Mouse (Mus musculus): ENCODE results near the gene Stat4. TPM values are rescaled to one million over a fixed set of nuclear protein-coding genes. Genes with fewer than 3 reads are reported as not detected.

The Stat4 gene
- total and polyA plus RNA-seq, 3 experiments, result 11.4 to 17.5 (median 16.7) TPM

DNA sequence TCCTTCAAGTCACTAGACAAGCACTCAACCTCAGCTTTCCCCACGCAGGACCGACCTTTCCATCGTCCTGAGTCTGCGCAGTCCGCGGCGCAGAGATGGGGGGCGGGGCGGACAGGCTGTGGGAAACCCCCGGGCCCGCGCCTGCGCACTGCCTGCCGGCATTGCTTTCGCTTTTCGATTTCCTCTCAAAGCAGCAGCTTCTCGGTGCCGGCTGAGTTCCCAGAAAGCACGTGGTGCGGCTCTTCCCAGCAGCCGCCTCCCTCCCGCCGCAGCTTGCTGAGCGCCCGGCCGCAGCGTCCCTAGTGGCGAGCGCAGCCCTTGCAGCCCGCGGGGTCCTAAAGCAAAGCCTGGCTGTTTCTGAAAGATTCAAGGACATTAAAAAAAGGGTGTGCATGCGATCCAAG is 126.7 kb downstream of the Stat4 start (continued):
- no peak for TF ChIP-seq ZC3H11A (IDR thresholded peaks at IDR 0.05; ENCODE audit: low read depth, low read length)
- peak; percentile 99 for TF ChIP-seq MXI1 (IDR thresholded peaks at IDR 0.05; ENCODE audit: low read depth, low read length)
- TF ChIP-seq MAX (IDR thresholded peaks at IDR 0.05; ENCODE audit: low read length), result peak; percentile 99
- TF ChIP-seq MAZ (IDR thresholded peaks at IDR 0.05; ENCODE audit: low read depth, low read length), result no peak
- peak in 1 of 2 experiments; percentile 95; a peak in 3 of 4 replicates for TF ChIP-seq CTCF (conservative IDR thresholded peaks at IDR 0.05 in 1 of 2, IDR thresholded peaks at IDR 0.05 in 1 of 2; ENCODE audit: low read depth in 2 of 2, low read length in 2 of 2)
- TF ChIP-seq RCOR1 (conservative IDR thresholded peaks at IDR 0.05; ENCODE audit: low read depth, low read length), result no peak; the same call in 1 of the 2 replicates
- no peak for TF ChIP-seq E2F4 (IDR thresholded peaks at IDR 0.05; ENCODE audit: insufficient replicate concordance, low read depth, low read length)
- peak; percentile 94 for TF ChIP-seq BHLHE40 (IDR thresholded peaks at IDR 0.05; ENCODE audit: low read depth, low read length)

DNA sequence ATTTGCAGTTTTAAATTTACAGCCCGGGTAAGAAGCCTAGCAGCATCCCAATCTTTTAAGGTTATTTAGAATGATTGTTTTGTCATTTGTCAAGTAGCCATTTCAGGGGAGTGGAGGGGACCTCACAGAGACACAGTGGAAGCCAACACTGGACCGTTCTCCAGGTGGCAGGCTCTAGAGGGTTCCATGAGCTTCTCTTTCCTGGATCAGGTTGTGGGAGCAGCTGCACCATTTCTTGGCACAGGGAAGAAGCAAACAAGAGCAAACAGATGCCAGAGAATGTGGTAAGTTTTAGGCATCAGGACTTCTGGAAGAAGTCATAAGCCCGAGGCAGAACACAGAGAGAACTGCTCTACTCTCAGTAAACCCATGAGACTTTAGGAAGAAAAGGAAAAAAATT is 129.5 kb downstream of the Stat4 start:
- H3K4me3 ChIP-seq (replicated peaks in 1 of 3; ENCODE audit: low read depth in 2 of 3, low read length in 2 of 3, poor library complexity in 1 of 3), result peak overlapping the region in 1 of 3 experiments; percentile 1
- H3K9me3 ChIP-seq (replicated peaks; ENCODE audit: low read length), result no peaks in the 10 kb centered on the region
- peaks cover 2 to 3% of the 10 kb centered on the region in 2 experiments for H3K36me3 ChIP-seq (replicated peaks in 1 of 2; ENCODE audit: control insufficient read depth in 1 of 2, insufficient read depth in 1 of 2, low read length in 1 of 2)
- dilution Hi-C loops (cut with MboI; ENCODE audit: extremely low pct_ligation_motif_present, extremely low pct_unique_long_range_greater_than_20kb, low sequenced_read_pairs), result no loop called here
- H3K9ac ChIP-seq (ENCODE audit: insufficient read depth, low read depth), result peak overlapping the region; percentile 64
- peaks cover 2% of the 10 kb centered on the region for H3K27me3 ChIP-seq (replicated peaks)
- in situ Hi-C loops (cut with MboI; ENCODE audit: low pct_ligation_motif_present, low pct_unique_long_range_greater_than_20kb, low sequenced_read_pairs), result loop anchor here (25.0 kb wide), 1 partner anchor 521 kb away; the partner anchor contains the start of gene Nemp2
- peaks cover 21% of the 10 kb centered on the region for H3K79me2 ChIP-seq (replicated peaks; ENCODE audit: control insufficient read depth, extremely low read depth, insufficient read depth, poor library complexity, severe bottlenecking)
- peak overlapping the region; percentile 64 for H3K4me2 ChIP-seq (ENCODE audit: insufficient read depth, low read depth, poor library complexity, severe bottlenecking)
- H3K4me1 ChIP-seq (ENCODE audit: control insufficient read depth in 1 of 2, insufficient read depth in 2 of 2), result peaks cover 5 to 34% of the 10 kb centered on the region in 2 experiments
- H3K27ac ChIP-seq (ENCODE audit: insufficient read depth, low read depth), result peak overlapping the region; percentile 29; the same call in 1 of the 2 replicates
- no peak for DNase-seq (ENCODE audit: extremely low read depth)
- TF ChIP-seq SIN3A (IDR thresholded peaks at IDR 0.05; ENCODE audit: low read length) (no peak), ZNF384 (IDR thresholded peaks at IDR 0.05; ENCODE audit: low read depth, low read length) (no peak), GABPA (IDR thresholded peaks at IDR 0.05; ENCODE audit: insufficient replicate concordance, low read depth, low read length) (no peak), KAT2A (IDR thresholded peaks at IDR 0.05; ENCODE audit: insufficient replicate concordance, low read length) (no peak), ETS1 (conservative IDR thresholded peaks at IDR 0.05; ENCODE audit: low read depth, low read length) (no peak), E2F4 (IDR thresholded peaks at IDR 0.05; ENCODE audit: insufficient replicate concordance, low read depth, low read length) (no peak), USF2 (conservative IDR thresholded peaks at IDR 0.05; ENCODE audit: low read depth, low read length) (no peak), USF1 (IDR thresholded peaks at IDR 0.05; ENCODE audit: low read depth, low read length) (no peak), ZC3H11A (IDR thresholded peaks at IDR 0.05; ENCODE audit: low read depth, low read length) (no peak)

DNA sequence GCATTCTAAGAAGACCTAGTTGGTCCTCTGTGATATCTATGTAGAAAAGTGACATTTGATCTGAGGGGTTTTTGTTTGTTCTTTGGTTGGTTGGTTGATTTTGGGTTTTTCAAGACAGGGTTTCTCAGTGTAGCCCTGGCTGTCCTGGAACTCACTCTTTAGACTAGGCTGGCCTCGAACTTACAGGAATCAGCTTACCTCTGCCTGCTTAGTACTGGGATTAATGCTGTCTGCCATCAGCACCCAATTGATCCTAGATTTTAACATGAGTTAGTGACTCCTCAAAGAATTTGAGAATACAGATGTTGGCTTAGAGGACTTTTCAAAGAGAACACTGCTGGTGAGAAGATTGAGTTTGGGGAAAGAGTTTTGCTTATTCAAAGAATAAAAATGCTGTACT is 130.8 kb downstream of the Stat4 start:
- Histone ChIP-seq H3K4me3 (replicated peaks in 1 of 3; ENCODE audit: low read depth in 2 of 3, low read length in 2 of 3, poor library complexity in 1 of 3) (no peak overlapping the region), H3K4me1 (ENCODE audit: control insufficient read depth in 1 of 2, insufficient read depth in 2 of 2) (peaks cover 9 to 37% of the 10 kb centered on the region in 2 experiments), H3K9me3 (replicated peaks; ENCODE audit: low read length) (no peaks in the 10 kb centered on the region), H3K27me3 (replicated peaks) (peaks cover 2% of the 10 kb centered on the region), H3K4me2 (ENCODE audit: insufficient read depth, low read depth, poor library complexity, severe bottlenecking) (no peak overlapping the region), H3K79me2 (replicated peaks; ENCODE audit: control insufficient read depth, extremely low read depth, insufficient read depth, poor library complexity, severe bottlenecking) (peaks cover 29% of the 10 kb centered on the region), H3K27ac (ENCODE audit: insufficient read depth, low read depth) (peak overlapping the region; percentile 61; the same call in 1 of the 2 replicates), H3K36me3 (replicated peaks in 1 of 2; ENCODE audit: control insufficient read depth in 1 of 2, insufficient read depth in 1 of 2, low read length in 1 of 2) (peaks cover 10 to 14% of the 10 kb centered on the region in 2 experiments), H3K9ac (ENCODE audit: insufficient read depth, low read depth) (peak overlapping the region; percentile 64)
- dilution Hi-C loops (cut with MboI; ENCODE audit: extremely low pct_ligation_motif_present, extremely low pct_unique_long_range_greater_than_20kb, low sequenced_read_pairs) (no loop called here), in situ Hi-C loops (cut with MboI; ENCODE audit: low pct_ligation_motif_present, low pct_unique_long_range_greater_than_20kb, low sequenced_read_pairs) (loop anchor here (25.0 kb wide), 1 partner anchor 520 kb away; the partner anchor contains the start of gene Nemp2)
- TF ChIP-seq CHD1 (IDR thresholded peaks at IDR 0.05; ENCODE audit: low read depth, low read length) (peak; percentile 71; the same call in 1 of the 2 replicates), MAZ (IDR thresholded peaks at IDR 0.05; ENCODE audit: low read depth, low read length) (0 out of 2 replicates have a peak, but pooled peaks have one; percentile 27), KAT2A (IDR thresholded peaks at IDR 0.05; ENCODE audit: insufficient replicate concordance, low read length) (0 out of 2 replicates have a peak, but pooled peaks have one; percentile 18), MEF2A (IDR thresholded peaks at IDR 0.05; ENCODE audit: borderline replicate concordance, low read depth, low read length) (no peak), TCF12 (IDR thresholded peaks at IDR 0.05; ENCODE audit: low read depth, low read length) (no peak), EP300 (IDR thresholded peaks at IDR 0.05; ENCODE audit: low read length) (peak; percentile 11; the same call in 1 of the 2 replicates), POLR2AphosphoS2 (IDR thresholded peaks at IDR 0.05; ENCODE audit: low read depth, low read length) (no peak), BHLHE40 (IDR thresholded peaks at IDR 0.05; ENCODE audit: low read depth, low read length) (no peak), IRF4 (IDR thresholded peaks at IDR 0.05; ENCODE audit: low read depth, low read length) (no peak; the same call in 1 of the 2 replicates)
- DNase-seq (ENCODE audit: extremely low read depth), result no peak
